Mouse (Mus musculus): ENCODE data around the gene Dync2li1. TPM values are rescaled to one million over a fixed set of nuclear protein-coding genes. Genes with fewer than 3 reads are reported as not detected.
A peak's percentile ranks its signal among the peaks of the same experiment; 100 is the strongest.

The Dync2li1 gene
- polyA plus RNA-seq, 1 experiment from 2014 or later = 11.9 TPM

GRCm38 (mm10) chr17:84611971-84612370 is 14.3 kb upstream of the Dync2li1 start:
- 56% methylated on average over 7 of the region's 7 CpGs for WGBS
- no peak overlapping the region for H3K4me2 ChIP-seq
- H3K27me3 ChIP-seq (replicated peaks) = no peaks in the 10 kb centered on the region
- no peak overlapping the region for H3K9ac ChIP-seq
- 0 out of 2 replicates have a peak, but pooled peaks cover 7% of the 10 kb centered on the region for H3K9me3 ChIP-seq
- H3K4me3 ChIP-seq = no peak overlapping the region
- ATAC-seq (ENCODE audit: extremely low read depth, insufficient number of reproducible peaks, low FRiP score, low TSS enrichment) = no peak
- H3K27ac ChIP-seq (replicated peaks) = no peak overlapping the region
- H3K36me3 ChIP-seq = peaks cover 20% of the 10 kb centered on the region
- no peaks in the 10 kb centered on the region for H3K4me1 ChIP-seq

- Histone ChIP-seq H3K9ac (no peak overlapping the region), H3K4me3 (no peak overlapping the region), H3K27ac (replicated peaks) (no peak overlapping the region), H3K4me1 (no peaks in the 10 kb centered on the region), H3K9me3 (0 out of 2 replicates have a peak, but pooled peaks cover 7% of the 10 kb centered on the region), H3K27me3 (replicated peaks) (no peaks in the 10 kb centered on the region), H3K36me3 (peaks cover 20% of the 10 kb centered on the region), H3K4me2 (no peak overlapping the region)
- WGBS = 88% methylated on average over 11 of the region's 11 CpGs
- no peak for ATAC-seq (ENCODE audit: extremely low read depth, insufficient number of reproducible peaks, low FRiP score, low TSS enrichment)
Measured at GRCm38 (mm10) chr17:84615811-84616210, 10.5 kb upstream of the Dync2li1 start.

GRCm38 (mm10) chr17:84616526-84617074 is 9.7 kb upstream of the Dync2li1 start:
- no peaks in the 10 kb centered on the region for H3K4me1 ChIP-seq
- ATAC-seq (ENCODE audit: extremely low read depth, insufficient number of reproducible peaks, low FRiP score, low TSS enrichment) = no peak
- 72% methylated on average over 6 of the region's 6 CpGs for WGBS
- peaks cover 20% of the 10 kb centered on the region for H3K36me3 ChIP-seq
- H3K27ac ChIP-seq (replicated peaks) = no peak overlapping the region
- no peaks in the 10 kb centered on the region for H3K27me3 ChIP-seq (replicated peaks)
- H3K4me2 ChIP-seq = no peak overlapping the region
- no peak overlapping the region for H3K9ac ChIP-seq
- H3K4me3 ChIP-seq = no peak overlapping the region
- H3K9me3 ChIP-seq = 0 out of 2 replicates have a peak, but pooled peaks cover 7% of the 10 kb centered on the region

GRCm38 (mm10) chr17:84617953-84618352 is 8.3 kb upstream of the Dync2li1 start:
- no peak overlapping the region for H3K27ac ChIP-seq (replicated peaks)
- H3K27me3 ChIP-seq (replicated peaks) = no peaks in the 10 kb centered on the region
- no peaks in the 10 kb centered on the region for H3K4me1 ChIP-seq
- no peak overlapping the region for H3K4me3 ChIP-seq
- ATAC-seq (ENCODE audit: extremely low read depth, insufficient number of reproducible peaks, low FRiP score, low TSS enrichment) = no peak; the same call in 1 of the 2 replicates
- no peak overlapping the region for H3K4me2 ChIP-seq
- 92% methylated on average over 6 of the region's 6 CpGs for WGBS
- peaks cover 15% of the 10 kb centered on the region for H3K36me3 ChIP-seq
- H3K9ac ChIP-seq = no peak overlapping the region
- 0 out of 2 replicates have a peak, but pooled peaks cover 7% of the 10 kb centered on the region for H3K9me3 ChIP-seq

- Histone ChIP-seq H3K9me3 (no peaks in the 10 kb centered on the region), H3K27me3 (replicated peaks) (no peaks in the 10 kb centered on the region), H3K4me2 (no peak overlapping the region), H3K27ac (replicated peaks) (no peak overlapping the region), H3K4me3 (no peak overlapping the region), H3K4me1 (no peaks in the 10 kb centered on the region), H3K9ac (no peak overlapping the region), H3K36me3 (peaks cover 4% of the 10 kb centered on the region)
- WGBS = 82% methylated on average over 7 of the region's 7 CpGs
- no peak for ATAC-seq (ENCODE audit: extremely low read depth, insufficient number of reproducible peaks, low FRiP score, low TSS enrichment)
Measured at GRCm38 (mm10) chr17:84619112-84619511, 7.2 kb upstream of the Dync2li1 start.

GRCm38 (mm10) chr17:84620076-84620475 is 6.2 kb upstream of the Dync2li1 start:
- Histone ChIP-seq H3K4me1 (no peaks in the 10 kb centered on the region), H3K9me3 (no peaks in the 10 kb centered on the region), H3K4me2 (no peak overlapping the region), H3K27me3 (replicated peaks) (no peaks in the 10 kb centered on the region), H3K9ac (no peak overlapping the region), H3K36me3 (no peaks in the 10 kb centered on the region; the same call in 1 of the 2 replicates), H3K27ac (replicated peaks) (no peak overlapping the region), H3K4me3 (no peak overlapping the region)
- no peak for ATAC-seq (ENCODE audit: extremely low read depth, insufficient number of reproducible peaks, low FRiP score, low TSS enrichment)
- WGBS = 80% methylated on average over 3 of the region's 3 CpGs

GRCm38 (mm10) chr17:84620610-84621009 is 5.7 kb upstream of the Dync2li1 start:
- Histone ChIP-seq H3K36me3 (no peaks in the 10 kb centered on the region; the same call in 1 of the 2 replicates), H3K4me3 (no peak overlapping the region), H3K9me3 (no peaks in the 10 kb centered on the region), H3K4me2 (no peak overlapping the region), H3K4me1 (no peaks in the 10 kb centered on the region), H3K27ac (replicated peaks) (no peak overlapping the region), H3K9ac (no peak overlapping the region), H3K27me3 (replicated peaks) (no peaks in the 10 kb centered on the region)
- ATAC-seq (ENCODE audit: extremely low read depth, insufficient number of reproducible peaks, low FRiP score, low TSS enrichment) = no peak
- 84% methylated on average over 6 of the region's 6 CpGs for WGBS

GRCm38 (mm10) chr17:84621209-84621608 is 5.1 kb upstream of the Dync2li1 start:
- ATAC-seq (ENCODE audit: extremely low read depth, insufficient number of reproducible peaks, low FRiP score, low TSS enrichment) = no peak

GRCm38 (mm10) chr17:84622028-84622427 is 4.3 kb upstream of the Dync2li1 start:
- H3K4me2 ChIP-seq = no peak overlapping the region
- 0 out of 2 replicates have a peak, but pooled peaks cover 4% of the 10 kb centered on the region for H3K4me1 ChIP-seq
- no peak overlapping the region for H3K27ac ChIP-seq (replicated peaks)
- H3K27me3 ChIP-seq (replicated peaks) = no peaks in the 10 kb centered on the region
- WGBS = 63% methylated on average over 4 of the region's 4 CpGs
- no peak overlapping the region for H3K4me3 ChIP-seq
- no peak for ATAC-seq (ENCODE audit: extremely low read depth, insufficient number of reproducible peaks, low FRiP score, low TSS enrichment)
- no peaks in the 10 kb centered on the region; the same call in 1 of the 2 replicates for H3K36me3 ChIP-seq
- H3K9me3 ChIP-seq = no peaks in the 10 kb centered on the region
- H3K9ac ChIP-seq = no peak overlapping the region

More at GRCm38 (mm10) chr17:84621209-84621608, 5.1 kb upstream of the Dync2li1 start:
- Histone ChIP-seq H3K27ac (replicated peaks) (no peak overlapping the region), H3K36me3 (no peaks in the 10 kb centered on the region; the same call in 1 of the 2 replicates), H3K9me3 (no peaks in the 10 kb centered on the region), H3K9ac (no peak overlapping the region), H3K27me3 (replicated peaks) (no peaks in the 10 kb centered on the region), H3K4me2 (no peak overlapping the region), H3K4me3 (no peak overlapping the region), H3K4me1 (no peaks in the 10 kb centered on the region)
- 76% methylated on average over 6 of the region's 6 CpGs for WGBS

GRCm38 (mm10) chr17:84622873-84623272 is 3.4 kb upstream of the Dync2li1 start:
- H3K9me3 ChIP-seq = no peaks in the 10 kb centered on the region
- no peak overlapping the region for H3K9ac ChIP-seq
- H3K27ac ChIP-seq (replicated peaks) = no peak overlapping the region; the same call in 1 of the 2 replicates
- ATAC-seq (ENCODE audit: extremely low read depth, insufficient number of reproducible peaks, low FRiP score, low TSS enrichment) = no peak
- no peaks in the 10 kb centered on the region for H3K27me3 ChIP-seq (replicated peaks)
- no peak overlapping the region for H3K4me2 ChIP-seq
- H3K4me3 ChIP-seq = no peak overlapping the region
- 55% methylated on average over 2 of the region's 2 CpGs for WGBS
- 0 out of 2 replicates have a peak, but pooled peaks cover 5% of the 10 kb centered on the region for H3K4me1 ChIP-seq
- H3K36me3 ChIP-seq = no peaks in the 10 kb centered on the region; the same call in 1 of the 2 replicates

GRCm38 (mm10) chr17:84626857-84627305 is 585 bp downstream of the Dync2li1 start:
- Histone ChIP-seq H3K9ac (peak overlapping the region; percentile 79), H3K9me3 (no peaks in the 10 kb centered on the region), H3K4me2 (peak overlapping the region; percentile 76), H3K36me3 (no peaks in the 10 kb centered on the region), H3K4me1 (0 out of 2 replicates have a peak, but pooled peaks cover 5% of the 10 kb centered on the region), H3K4me3 (peak overlapping the region; percentile 67), H3K27me3 (replicated peaks) (no peaks in the 10 kb centered on the region), H3K27ac (replicated peaks) (no peak overlapping the region)
- no peak for ATAC-seq (ENCODE audit: extremely low read depth, insufficient number of reproducible peaks, low FRiP score, low TSS enrichment)
- 36% methylated on average over 9 of the region's 9 CpGs for WGBS

- Histone ChIP-seq H3K36me3 (no peaks in the 10 kb centered on the region), H3K27ac (replicated peaks) (no peak overlapping the region), H3K4me1 (0 out of 2 replicates have a peak, but pooled peaks cover 5% of the 10 kb centered on the region), H3K9ac (no peak overlapping the region), H3K4me2 (no peak overlapping the region), H3K27me3 (replicated peaks) (no peaks in the 10 kb centered on the region), H3K4me3 (no peak overlapping the region), H3K9me3 (no peaks in the 10 kb centered on the region)
- WGBS = 83% methylated on average over 10 of the region's 10 CpGs
- no peak for ATAC-seq (ENCODE audit: extremely low read depth, insufficient number of reproducible peaks, low FRiP score, low TSS enrichment)
Measured at GRCm38 (mm10) chr17:84627721-84628120, 1.4 kb downstream of the Dync2li1 start.
